Mouse (Mus musculus): ENCODE data around the gene Sel1l2. TPM values are rescaled to one million over a fixed set of nuclear protein-coding genes. Genes with fewer than 3 reads are reported as not detected.

Sel1l2 gene
- polyA plus RNA-seq, 1 experiment from 2014 or later: not detected

DNA sequence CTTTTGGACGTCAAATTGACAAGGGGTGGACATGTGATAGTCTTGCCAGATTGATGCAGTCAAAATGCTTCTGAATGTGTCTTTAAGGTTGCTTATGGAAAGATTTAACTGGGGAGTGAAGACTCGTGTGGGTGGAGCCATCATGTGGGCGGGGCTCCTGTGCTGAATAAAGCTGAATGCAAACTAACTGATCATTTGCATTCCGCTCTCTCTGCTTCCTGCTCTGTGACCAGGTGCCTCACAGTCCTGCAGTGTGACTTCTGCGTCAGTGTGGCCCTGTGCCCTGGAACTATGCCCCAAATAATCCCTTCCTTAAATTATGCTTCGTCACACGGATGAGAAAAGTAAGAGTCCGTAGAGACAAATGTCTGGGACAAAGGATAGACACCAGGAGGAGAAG, 108.7 kb downstream of the Sel1l2 start:
- no peaks in the 10 kb centered on the region for H3K9me3 ChIP-seq
- DNase-seq (ENCODE audit: extremely low spot score, low spot score): no peak
- H3K27me3 ChIP-seq (ENCODE audit: poor library complexity, severe bottlenecking): no peaks in the 10 kb centered on the region
- H3K4me3 ChIP-seq: no peak overlapping the region
- H3K36me3 ChIP-seq (replicated peaks): no peaks in the 10 kb centered on the region
- no peak overlapping the region for H3K27ac ChIP-seq
- H3K4me1 ChIP-seq: no peaks in the 10 kb centered on the region
- 71% methylated on average over 8 of the region's 8 CpGs for WGBS

DNA sequence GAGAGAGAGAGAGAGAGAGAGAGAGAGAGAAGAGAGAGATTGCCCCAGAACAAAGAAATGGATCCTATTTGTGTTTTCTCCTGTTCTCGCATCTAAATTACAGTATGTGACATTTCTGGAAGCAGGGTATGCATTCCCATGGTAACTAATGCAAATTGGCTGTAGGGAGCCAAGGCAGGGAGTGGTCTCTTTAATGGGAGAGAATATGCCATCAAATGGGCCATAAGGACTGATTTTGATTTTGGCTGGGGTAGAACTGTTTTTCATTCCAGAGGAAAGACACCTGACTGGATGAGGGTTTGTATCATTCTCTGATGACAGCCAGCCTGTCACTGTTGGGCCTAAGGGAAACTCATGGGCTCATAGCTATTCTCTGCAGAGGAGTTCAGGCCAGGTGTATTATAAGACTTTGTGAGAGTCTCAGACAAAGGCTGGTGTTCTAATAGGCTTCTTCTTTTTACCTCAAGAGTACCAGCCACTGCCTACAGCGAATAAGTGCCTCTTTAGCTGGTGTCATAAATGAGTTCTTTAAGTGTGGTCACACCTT, 133.8 kb downstream of the Sel1l2 start:
- H3K36me3 ChIP-seq (replicated peaks): no peaks in the 10 kb centered on the region
- no peak for DNase-seq (ENCODE audit: extremely low spot score, low spot score)
- H3K4me1 ChIP-seq: no peaks in the 10 kb centered on the region
- H3K27ac ChIP-seq: no peak overlapping the region
- H3K9me3 ChIP-seq: no peaks in the 10 kb centered on the region
- 86% methylated on average over 2 of the region's 2 CpGs for WGBS
- H3K27me3 ChIP-seq (ENCODE audit: poor library complexity, severe bottlenecking): no peaks in the 10 kb centered on the region
- H3K4me3 ChIP-seq: no peak overlapping the region

DNA sequence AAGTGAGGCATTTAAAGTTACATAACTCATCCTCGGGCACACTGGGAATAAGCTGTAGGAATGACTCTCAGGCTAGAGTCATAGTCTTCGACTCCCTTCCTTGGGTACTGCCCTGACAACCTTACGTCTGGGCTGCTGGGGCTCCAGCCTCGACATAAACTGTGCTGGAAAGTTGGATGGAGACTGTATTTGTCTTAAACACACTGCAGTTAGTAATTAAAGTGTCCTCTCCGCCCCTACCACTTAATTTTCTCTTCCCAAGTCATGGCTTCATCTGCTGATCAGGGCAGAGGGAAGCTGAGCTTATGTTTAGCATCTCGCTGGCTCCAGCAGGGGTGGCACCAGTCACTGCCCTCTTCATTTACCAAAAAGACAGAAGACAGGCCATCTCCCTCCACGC, 135.2 kb downstream of the Sel1l2 start:
- DNase-seq (ENCODE audit: extremely low spot score, low spot score): no peak
- Histone ChIP-seq H3K4me3 (no peak overlapping the region), H3K27ac (no peak overlapping the region), H3K9me3 (no peaks in the 10 kb centered on the region), H3K36me3 (replicated peaks) (no peaks in the 10 kb centered on the region), H3K27me3 (ENCODE audit: poor library complexity, severe bottlenecking) (no peaks in the 10 kb centered on the region), H3K4me1 (no peaks in the 10 kb centered on the region)
- 84% methylated on average over 7 of the region's 7 CpGs for WGBS

DNA sequence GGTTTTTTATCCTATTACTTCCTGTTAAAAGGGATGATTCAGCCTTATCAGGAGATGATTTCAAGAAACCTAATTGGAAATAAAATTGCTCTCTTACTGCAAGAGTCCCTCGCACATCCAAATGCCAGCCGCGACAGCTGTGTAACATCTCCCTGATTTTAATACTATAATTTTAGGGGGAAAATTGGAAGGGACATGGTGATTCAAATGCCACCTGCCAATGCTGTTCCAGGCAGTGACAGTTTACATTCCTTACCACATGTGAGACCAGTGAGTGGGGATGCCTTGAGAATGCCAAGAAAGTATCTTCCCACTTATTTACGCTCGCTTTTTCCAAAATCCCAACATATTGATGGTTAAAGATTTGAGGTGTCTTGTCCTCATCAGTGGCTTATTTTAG, 146.4 kb downstream of the Sel1l2 start:
- WGBS: 96% methylated on average over 5 of the region's 5 CpGs
- DNase-seq (ENCODE audit: extremely low spot score, low spot score): no peak
- Histone ChIP-seq H3K9me3 (no peaks in the 10 kb centered on the region), H3K4me3 (no peak overlapping the region), H3K4me1 (no peaks in the 10 kb centered on the region), H3K27me3 (ENCODE audit: poor library complexity, severe bottlenecking) (no peaks in the 10 kb centered on the region), H3K27ac (no peak overlapping the region), H3K36me3 (replicated peaks) (no peaks in the 10 kb centered on the region)

DNA sequence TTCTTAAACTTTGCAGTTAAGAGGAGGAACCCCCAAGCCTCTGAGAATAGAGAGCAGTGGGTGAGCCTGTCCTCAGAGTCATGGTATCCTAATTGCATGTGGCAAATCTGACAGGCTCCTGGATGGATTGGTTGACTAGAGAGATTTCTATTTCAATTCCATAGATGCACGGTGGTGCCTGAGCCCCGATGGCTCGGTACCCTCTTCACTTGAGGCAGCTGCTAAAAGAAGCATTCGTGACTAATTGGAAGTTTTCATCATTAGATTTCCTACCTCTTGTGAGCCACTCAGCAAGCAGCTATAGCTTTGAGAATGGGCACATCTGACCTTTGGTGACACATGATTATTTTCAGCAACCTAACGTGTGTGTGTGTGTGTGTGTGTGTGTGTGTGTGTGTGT, 147.1 kb downstream of the Sel1l2 start:
- no peaks in the 10 kb centered on the region for H3K4me1 ChIP-seq
- H3K27me3 ChIP-seq (ENCODE audit: poor library complexity, severe bottlenecking): no peaks in the 10 kb centered on the region
- H3K36me3 ChIP-seq (replicated peaks): no peaks in the 10 kb centered on the region
- H3K4me3 ChIP-seq: no peak overlapping the region
- H3K27ac ChIP-seq: no peak overlapping the region
- WGBS: 87% methylated on average over 5 of the region's 5 CpGs
- no peaks in the 10 kb centered on the region for H3K9me3 ChIP-seq
- DNase-seq (ENCODE audit: extremely low spot score, low spot score): no peak

DNA sequence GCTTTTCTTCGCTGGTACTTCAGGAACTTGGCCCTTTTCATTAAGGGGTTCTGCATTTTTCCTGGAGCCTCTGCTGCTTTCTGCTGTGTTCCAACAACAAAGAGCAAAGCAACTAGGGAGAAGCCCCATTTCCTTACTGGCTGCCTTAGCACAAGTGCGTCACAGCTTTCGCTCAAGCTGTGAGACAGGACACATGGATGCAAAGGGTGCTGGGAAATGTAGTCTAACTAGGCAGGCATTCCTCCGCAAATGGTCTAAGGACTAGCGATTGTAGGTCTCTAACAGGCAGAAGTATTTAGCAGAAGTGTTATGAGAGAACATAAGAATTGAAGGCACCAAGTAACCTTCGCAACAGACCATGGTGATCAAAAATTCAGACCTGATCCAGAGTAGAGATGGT, 152.3 kb downstream of the Sel1l2 start:
- DNase-seq (ENCODE audit: extremely low spot score, low spot score): no peak
- no peaks in the 10 kb centered on the region for H3K36me3 ChIP-seq (replicated peaks)
- H3K4me3 ChIP-seq: no peak overlapping the region
- H3K27me3 ChIP-seq (ENCODE audit: poor library complexity, severe bottlenecking): no peaks in the 10 kb centered on the region
- no peaks in the 10 kb centered on the region for H3K9me3 ChIP-seq
- 54% methylated on average over 6 of the region's 6 CpGs for WGBS
- no peak overlapping the region for H3K27ac ChIP-seq
- no peaks in the 10 kb centered on the region for H3K4me1 ChIP-seq

DNA sequence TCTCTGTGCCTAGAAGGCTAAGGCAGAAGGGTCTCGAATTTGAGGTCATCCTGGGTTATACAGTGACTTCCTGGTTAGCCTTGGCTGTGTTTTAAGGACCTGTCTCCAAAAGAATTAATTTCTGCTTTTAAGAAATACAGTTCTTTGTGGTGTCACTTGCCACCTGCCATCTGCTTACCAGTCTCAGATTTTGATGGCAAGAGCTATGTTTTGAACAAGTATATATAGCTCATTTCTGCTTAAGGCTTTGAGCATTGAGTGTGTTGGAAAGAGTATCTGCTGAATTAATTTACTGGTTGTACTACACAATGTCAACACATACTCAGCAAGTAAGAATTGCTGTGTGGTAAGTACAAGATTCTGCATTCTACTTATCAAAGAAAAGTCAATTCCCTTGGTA, 159.2 kb downstream of the Sel1l2 start:
- no peak for DNase-seq (ENCODE audit: extremely low spot score, low spot score)
- Histone ChIP-seq H3K27ac (no peak overlapping the region), H3K9me3 (no peaks in the 10 kb centered on the region), H3K36me3 (replicated peaks) (no peaks in the 10 kb centered on the region), H3K4me3 (no peak overlapping the region), H3K4me1 (no peaks in the 10 kb centered on the region), H3K27me3 (ENCODE audit: poor library complexity, severe bottlenecking) (no peaks in the 10 kb centered on the region)
- WGBS: 74% methylated on average over 1 of the region's 1 CpGs

DNA sequence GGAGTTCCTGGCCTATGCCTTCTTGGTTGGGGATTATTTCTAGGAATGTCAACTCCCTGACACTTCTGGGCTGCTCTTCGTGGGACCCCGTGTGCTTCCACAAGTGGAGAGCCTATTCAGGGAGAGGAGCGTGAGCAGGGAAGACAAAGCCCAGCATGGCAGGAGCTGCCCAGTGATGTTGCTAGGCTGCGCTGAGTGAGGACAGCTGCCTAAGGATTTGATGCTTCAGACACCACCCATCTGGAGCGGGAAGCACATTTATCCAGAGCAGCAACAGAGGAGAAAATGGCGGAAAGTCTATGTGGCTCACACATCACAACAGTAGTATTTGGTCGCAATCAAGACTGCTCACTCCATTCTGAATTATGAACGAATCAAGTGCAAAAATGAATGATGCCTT, 169.2 kb downstream of the Sel1l2 start:
- Histone ChIP-seq H3K4me3 (no peak overlapping the region), H3K9me3 (no peaks in the 10 kb centered on the region), H3K27ac (no peak overlapping the region), H3K4me1 (no peaks in the 10 kb centered on the region), H3K36me3 (replicated peaks) (no peaks in the 10 kb centered on the region), H3K27me3 (ENCODE audit: poor library complexity, severe bottlenecking) (no peaks in the 10 kb centered on the region)
- 65% methylated on average over 8 of the region's 8 CpGs for WGBS
- no peak for DNase-seq (ENCODE audit: extremely low spot score, low spot score)

DNA sequence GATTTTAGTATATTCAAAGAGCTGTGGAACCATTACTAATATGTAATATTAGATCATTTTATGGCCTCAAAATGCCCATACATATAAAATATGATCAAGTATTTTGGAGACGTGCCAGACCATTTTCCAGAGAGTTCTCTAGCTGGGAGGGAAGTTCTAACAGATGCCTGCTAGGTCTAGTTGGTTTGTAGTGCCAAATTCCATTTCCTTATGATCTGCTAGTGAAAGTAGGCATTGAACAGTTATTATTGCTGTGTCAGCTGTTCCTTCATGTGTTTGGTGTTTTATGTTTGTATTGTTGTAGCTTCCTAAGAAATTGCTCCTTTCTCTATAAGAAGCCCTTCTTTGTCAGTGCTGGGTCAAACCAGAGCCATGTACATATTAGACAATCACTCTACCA, 173.5 kb downstream of the Sel1l2 start:
- Histone ChIP-seq H3K27me3 (ENCODE audit: poor library complexity, severe bottlenecking) (no peaks in the 10 kb centered on the region), H3K36me3 (replicated peaks) (no peaks in the 10 kb centered on the region), H3K27ac (no peak overlapping the region), H3K4me3 (no peak overlapping the region), H3K4me1 (no peaks in the 10 kb centered on the region), H3K9me3 (no peaks in the 10 kb centered on the region)
- no peak for DNase-seq (ENCODE audit: extremely low spot score, low spot score)
- 78% methylated on average over 1 of the region's 1 CpGs for WGBS

DNA sequence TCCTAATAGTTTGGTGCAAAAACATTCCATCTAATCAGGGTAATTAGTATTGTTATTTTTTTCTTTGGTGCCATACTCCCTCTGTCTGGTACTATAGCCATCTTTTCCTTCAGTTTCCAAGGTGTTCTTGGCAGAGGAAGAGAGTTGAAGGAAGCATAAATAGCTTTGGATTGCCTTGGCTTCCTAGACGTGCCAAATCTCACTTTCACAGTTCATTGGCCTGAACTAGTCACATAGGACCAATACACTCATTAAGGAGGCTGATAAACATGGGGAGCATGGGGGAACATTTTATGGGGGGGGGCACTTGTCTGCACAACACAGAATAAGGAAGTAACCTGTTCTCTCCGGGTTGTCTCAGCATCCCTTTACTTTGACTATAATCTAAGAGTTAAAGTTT, 174.1 kb downstream of the Sel1l2 start:
- Histone ChIP-seq H3K9me3 (no peaks in the 10 kb centered on the region), H3K36me3 (replicated peaks) (no peaks in the 10 kb centered on the region), H3K4me3 (no peak overlapping the region), H3K4me1 (no peaks in the 10 kb centered on the region), H3K27me3 (ENCODE audit: poor library complexity, severe bottlenecking) (no peaks in the 10 kb centered on the region), H3K27ac (no peak overlapping the region)
- WGBS: 75% methylated on average over 2 of the region's 2 CpGs
- DNase-seq (ENCODE audit: extremely low spot score, low spot score): no peak

DNA sequence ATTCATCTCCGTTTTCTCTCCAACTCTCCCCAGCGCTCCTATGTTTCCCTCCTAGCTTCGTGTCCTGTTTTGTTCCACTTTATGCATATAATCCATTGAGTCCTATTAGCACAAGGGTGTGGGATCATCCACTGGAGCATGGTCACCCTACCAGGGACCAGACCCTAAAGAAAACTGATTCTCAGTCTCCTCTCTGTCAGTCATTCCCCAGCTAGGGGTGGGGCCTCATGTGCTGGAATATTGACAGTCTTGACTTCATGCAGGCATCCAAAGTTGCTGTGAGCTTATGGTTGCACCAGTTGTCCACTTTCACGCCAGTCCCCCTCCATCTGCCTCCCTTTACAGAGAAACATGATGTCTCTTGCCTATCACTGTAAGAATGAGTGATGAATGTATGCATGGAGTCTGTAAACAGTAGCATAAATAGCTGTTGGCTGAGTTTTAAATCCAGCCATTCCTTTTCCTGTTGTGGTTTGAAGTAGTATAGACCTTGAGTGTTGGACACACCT, 174.9 kb downstream of the Sel1l2 start:
- Histone ChIP-seq H3K4me1 (no peaks in the 10 kb centered on the region), H3K36me3 (replicated peaks) (no peaks in the 10 kb centered on the region), H3K4me3 (no peak overlapping the region), H3K27me3 (ENCODE audit: poor library complexity, severe bottlenecking) (no peaks in the 10 kb centered on the region), H3K9me3 (no peaks in the 10 kb centered on the region), H3K27ac (no peak overlapping the region)
- 90% methylated on average over 4 of the region's 4 CpGs for WGBS
- no peak for DNase-seq (ENCODE audit: extremely low spot score, low spot score)

DNA sequence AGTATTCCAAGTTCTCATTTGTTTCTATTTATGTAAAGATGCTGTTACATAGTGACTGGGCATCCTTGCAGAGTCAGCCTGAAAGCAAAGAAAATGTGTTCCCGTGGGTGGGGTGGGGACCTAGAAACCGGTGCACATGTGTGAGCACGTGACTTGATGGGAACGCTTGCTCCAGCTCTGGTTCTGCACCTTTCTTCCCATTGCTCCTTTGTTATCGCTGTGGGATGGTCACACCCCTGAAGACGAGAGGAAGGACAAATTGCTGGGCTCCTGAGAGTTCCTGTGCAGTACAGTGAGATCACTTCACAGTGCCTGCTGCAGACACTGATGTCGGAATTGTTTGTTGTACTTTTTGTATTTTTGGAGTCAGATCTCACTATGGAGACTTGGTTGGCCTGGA, 185.8 kb downstream of the Sel1l2 start:
- no peak overlapping the region for H3K27ac ChIP-seq
- no peaks in the 10 kb centered on the region for H3K9me3 ChIP-seq
- DNase-seq (ENCODE audit: extremely low spot score, low spot score): no peak
- peaks cover 53% of the 10 kb centered on the region for H3K36me3 ChIP-seq (replicated peaks)
- no peak overlapping the region for H3K4me3 ChIP-seq
- H3K27me3 ChIP-seq (ENCODE audit: poor library complexity, severe bottlenecking): no peaks in the 10 kb centered on the region
- WGBS: 94% methylated on average over 7 of the region's 7 CpGs
- H3K4me1 ChIP-seq: no peaks in the 10 kb centered on the region

DNA sequence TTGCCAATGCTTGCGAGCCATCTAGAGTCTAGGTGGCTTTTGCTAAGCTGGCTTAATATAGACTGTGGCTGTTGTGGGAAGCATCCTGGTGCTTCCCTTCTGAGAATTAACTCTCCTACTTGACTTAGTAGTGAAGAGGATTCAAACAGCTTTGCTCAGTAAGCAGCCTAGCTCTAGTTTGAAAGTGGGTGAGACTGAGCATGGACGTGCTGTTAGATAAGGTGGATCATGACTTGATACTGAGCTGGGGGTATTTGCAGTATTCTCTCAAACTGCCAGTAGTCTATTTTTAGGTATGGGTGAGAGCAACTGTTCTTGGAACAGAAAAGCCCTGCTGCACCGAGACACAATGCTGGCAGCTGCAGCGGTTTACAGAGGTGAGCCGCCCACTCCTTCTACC, 186.9 kb downstream of the Sel1l2 start:
- Histone ChIP-seq H3K4me3 (no peak overlapping the region), H3K9me3 (no peaks in the 10 kb centered on the region), H3K4me1 (no peaks in the 10 kb centered on the region), H3K36me3 (replicated peaks) (peaks cover 57% of the 10 kb centered on the region), H3K27me3 (ENCODE audit: poor library complexity, severe bottlenecking) (no peaks in the 10 kb centered on the region), H3K27ac (no peak overlapping the region)
- no peak for DNase-seq (ENCODE audit: extremely low spot score, low spot score)
- WGBS: 93% methylated on average over 5 of the region's 5 CpGs

DNA sequence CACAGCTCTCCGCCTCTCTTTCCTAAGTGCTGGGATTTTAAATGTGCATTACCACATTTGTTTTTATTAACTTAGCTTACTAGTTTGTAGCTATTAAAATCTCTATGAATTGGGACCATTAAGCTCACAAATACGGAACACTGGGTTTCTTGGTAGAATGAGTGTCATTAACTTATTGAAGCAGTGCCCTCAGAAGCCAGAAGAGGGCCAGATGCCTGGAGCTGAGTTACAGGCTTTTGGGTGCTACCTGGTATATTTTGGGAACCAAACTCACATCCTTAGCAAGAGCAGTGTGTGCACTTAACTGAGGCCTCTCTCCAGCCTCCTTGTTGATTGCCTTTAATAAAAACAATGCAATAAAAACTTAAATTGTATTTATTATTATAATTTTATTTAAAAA, 188.8 kb downstream of the Sel1l2 start:
- DNase-seq (ENCODE audit: extremely low spot score, low spot score): no peak
- Histone ChIP-seq H3K27ac (no peak overlapping the region), H3K36me3 (replicated peaks) (peaks cover 48% of the 10 kb centered on the region), H3K4me1 (no peaks in the 10 kb centered on the region), H3K27me3 (ENCODE audit: poor library complexity, severe bottlenecking) (no peaks in the 10 kb centered on the region), H3K9me3 (no peaks in the 10 kb centered on the region), H3K4me3 (no peak overlapping the region)
- 90% methylated on average over 2 of the region's 2 CpGs for WGBS
